Mouse (Mus musculus): ENCODE measurements at regions not wholly inside any gene's neighbourhood (a gene's known extent, or its start where the extent isn't known, plus 50 kb on each side); places are given as distances from the start of the nearest gene placed in this dataset.

- Histone ChIP-seq H3K4me3 (ENCODE audit: low read depth, low read length) (no peak overlapping the region), H3K27me3 (replicated peaks; ENCODE audit: control insufficient read depth, insufficient read depth, low read length) (no peaks in the 10 kb centered on the region), H3K27ac (ENCODE audit: low read depth, low read length) (no peak overlapping the region), H3K4me1 (replicated peaks; ENCODE audit: control insufficient read depth, insufficient read depth, low read length) (no peaks in the 10 kb centered on the region), H3K36me3 (ENCODE audit: control insufficient read depth, insufficient read depth) (no peaks in the 10 kb centered on the region), H3K9me3 (ENCODE audit: control insufficient read depth) (no peaks in the 10 kb centered on the region), H3K4me2 (replicated peaks; ENCODE audit: low read depth) (no peak overlapping the region), H3K9ac (ENCODE audit: low read depth, low read length) (no peak overlapping the region)
- TF ChIP-seq CTCF (IDR thresholded peaks at IDR 0.05; ENCODE audit: low read depth): no peak
- 92% methylated on average over 5 of the region's 5 CpGs for WGBS
- ATAC-seq: no peak
Observed at GRCm38 (mm10) chr14:114864102-114864501, 227.9 kb upstream of the Gpc5 start.

- WGBS: 26% methylated on average over 5 of the region's 5 CpGs
- no peak for ATAC-seq
- H3K36me3 ChIP-seq (ENCODE audit: control insufficient read depth, insufficient read depth): no peaks in the 10 kb centered on the region
Observed at GRCm38 (mm10) chr14:114869233-114869632, 222.8 kb upstream of the Gpc5 start.

GRCm38 (mm10) chr14:114875101-114875500 lies 216.9 kb upstream of the Gpc5 start:
- Histone ChIP-seq H3K4me1 (replicated peaks; ENCODE audit: control insufficient read depth, insufficient read depth, low read length) (no peaks in the 10 kb centered on the region), H3K4me3 (ENCODE audit: low read depth, low read length) (no peak overlapping the region), H3K9me3 (ENCODE audit: control insufficient read depth) (no peaks in the 10 kb centered on the region), H3K27me3 (replicated peaks; ENCODE audit: control insufficient read depth, insufficient read depth, low read length) (no peaks in the 10 kb centered on the region), H3K27ac (ENCODE audit: low read depth, low read length) (no peak overlapping the region), H3K4me2 (replicated peaks; ENCODE audit: low read depth) (no peak overlapping the region), H3K36me3 (ENCODE audit: control insufficient read depth, insufficient read depth) (no peaks in the 10 kb centered on the region), H3K9ac (ENCODE audit: low read depth, low read length) (no peak overlapping the region)
- 31% methylated on average over 3 of the region's 3 CpGs for WGBS
- TF ChIP-seq CTCF (IDR thresholded peaks at IDR 0.05; ENCODE audit: low read depth): no peak
- no peak for ATAC-seq

More at GRCm38 (mm10) chr14:114869233-114869632, 222.8 kb upstream of the Gpc5 start:
- Histone ChIP-seq H3K4me2 (replicated peaks; ENCODE audit: low read depth) (no peak overlapping the region), H3K9me3 (ENCODE audit: control insufficient read depth) (no peaks in the 10 kb centered on the region), H3K4me3 (ENCODE audit: low read depth, low read length) (no peak overlapping the region), H3K9ac (ENCODE audit: low read depth, low read length) (no peak overlapping the region), H3K27me3 (replicated peaks; ENCODE audit: control insufficient read depth, insufficient read depth, low read length) (no peaks in the 10 kb centered on the region), H3K4me1 (replicated peaks; ENCODE audit: control insufficient read depth, insufficient read depth, low read length) (no peaks in the 10 kb centered on the region), H3K27ac (ENCODE audit: low read depth, low read length) (no peak overlapping the region)
- no peak for TF ChIP-seq CTCF (IDR thresholded peaks at IDR 0.05; ENCODE audit: low read depth)

GRCm38 (mm10) chr14:114876427-114876826 lies 215.6 kb upstream of the Gpc5 start:
- H3K9ac ChIP-seq (ENCODE audit: low read depth, low read length): no peak overlapping the region
- no peak overlapping the region for H3K4me2 ChIP-seq (replicated peaks; ENCODE audit: low read depth)
- H3K4me3 ChIP-seq (ENCODE audit: low read depth, low read length): no peak overlapping the region
- WGBS: 64% methylated on average over 9 of the region's 9 CpGs
- ATAC-seq: no peak
- no peaks in the 10 kb centered on the region for H3K36me3 ChIP-seq (ENCODE audit: control insufficient read depth, insufficient read depth)
- H3K27ac ChIP-seq (ENCODE audit: low read depth, low read length): no peak overlapping the region
- TF ChIP-seq CTCF (IDR thresholded peaks at IDR 0.05; ENCODE audit: low read depth): no peak
- no peaks in the 10 kb centered on the region for H3K27me3 ChIP-seq (replicated peaks; ENCODE audit: control insufficient read depth, insufficient read depth, low read length)
- H3K4me1 ChIP-seq (replicated peaks; ENCODE audit: control insufficient read depth, insufficient read depth, low read length): no peaks in the 10 kb centered on the region
- no peaks in the 10 kb centered on the region for H3K9me3 ChIP-seq (ENCODE audit: control insufficient read depth)

GRCm38 (mm10) chr14:114877477-114877876 lies 214.5 kb upstream of the Gpc5 start:
- Histone ChIP-seq H3K4me1 (replicated peaks; ENCODE audit: control insufficient read depth, insufficient read depth, low read length) (no peaks in the 10 kb centered on the region), H3K9ac (ENCODE audit: low read depth, low read length) (no peak overlapping the region), H3K4me2 (replicated peaks; ENCODE audit: low read depth) (no peak overlapping the region), H3K27me3 (replicated peaks; ENCODE audit: control insufficient read depth, insufficient read depth, low read length) (no peaks in the 10 kb centered on the region), H3K36me3 (ENCODE audit: control insufficient read depth, insufficient read depth) (no peaks in the 10 kb centered on the region), H3K4me3 (ENCODE audit: low read depth, low read length) (no peak overlapping the region), H3K27ac (ENCODE audit: low read depth, low read length) (no peak overlapping the region), H3K9me3 (ENCODE audit: control insufficient read depth) (no peaks in the 10 kb centered on the region)
- TF ChIP-seq CTCF (IDR thresholded peaks at IDR 0.05; ENCODE audit: low read depth): no peak
- no peak for ATAC-seq
- WGBS: 36% methylated on average over 5 of the region's 5 CpGs

- Histone ChIP-seq H3K4me2 (replicated peaks; ENCODE audit: low read depth) (no peak overlapping the region), H3K9me3 (ENCODE audit: control insufficient read depth) (no peaks in the 10 kb centered on the region), H3K4me3 (ENCODE audit: low read depth, low read length) (no peak overlapping the region), H3K27me3 (replicated peaks; ENCODE audit: control insufficient read depth, insufficient read depth, low read length) (no peaks in the 10 kb centered on the region), H3K27ac (ENCODE audit: low read depth, low read length) (no peak overlapping the region), H3K36me3 (ENCODE audit: control insufficient read depth, insufficient read depth) (no peaks in the 10 kb centered on the region), H3K9ac (ENCODE audit: low read depth, low read length) (no peak overlapping the region), H3K4me1 (replicated peaks; ENCODE audit: control insufficient read depth, insufficient read depth, low read length) (no peaks in the 10 kb centered on the region)
- no peak for ATAC-seq
- 75% methylated on average over 4 of the region's 4 CpGs for WGBS
- TF ChIP-seq CTCF (IDR thresholded peaks at IDR 0.05; ENCODE audit: low read depth): no peak
Observed at GRCm38 (mm10) chr14:114880291-114880690, 211.7 kb upstream of the Gpc5 start.

- Histone ChIP-seq H3K36me3 (ENCODE audit: control insufficient read depth, insufficient read depth) (no peaks in the 10 kb centered on the region), H3K4me3 (ENCODE audit: low read depth, low read length) (no peak overlapping the region), H3K9ac (ENCODE audit: low read depth, low read length) (no peak overlapping the region), H3K9me3 (ENCODE audit: control insufficient read depth) (0 out of 2 replicates have a peak, but pooled peaks cover 6% of the 10 kb centered on the region), H3K4me2 (replicated peaks; ENCODE audit: low read depth) (no peak overlapping the region), H3K4me1 (replicated peaks; ENCODE audit: control insufficient read depth, insufficient read depth, low read length) (no peaks in the 10 kb centered on the region), H3K27me3 (replicated peaks; ENCODE audit: control insufficient read depth, insufficient read depth, low read length) (no peaks in the 10 kb centered on the region), H3K27ac (ENCODE audit: low read depth, low read length) (no peak overlapping the region)
- TF ChIP-seq CTCF (IDR thresholded peaks at IDR 0.05; ENCODE audit: low read depth): no peak
- ATAC-seq: no peak
- 88% methylated on average over 2 of the region's 2 CpGs for WGBS
Observed at GRCm38 (mm10) chr14:114904109-114904508, 187.9 kb upstream of the Gpc5 start.
